Mouse (Mus musculus) heart, embryonic 16.5 days (tissue): ENCODE data around the gene Ifna2. TPM values are rescaled to one million over a fixed set of nuclear protein-coding genes. Genes with fewer than 3 reads are reported as not detected.

Experiments used
- ATAC-seq: fragments of 200-750 bp; cut with Nextera tagmentation; replicated peaks from 2 replicates; pipeline ENCODE4 v1.8.0; 2017; ENCODE audit warnings: moderate number of reproducible peaks; ENCODE audit not compliant: insufficient read depth, low FRiP score; ENCODE audit errors: extremely low read depth
- H3K27ac ChIP-seq: fragments of 300-500 bp; sonication (generic); 2 replicates; pipeline ENCODE4 v1.5.1; 2014; ENCODE audit warnings: mild to moderate bottlenecking, low read length, control low read depth, moderate library complexity
- H3K27me3 ChIP-seq: fragments of 300-500 bp; sonication (generic); 2 replicates; pipeline ENCODE4 v1.6.1; 2014; ENCODE audit warnings: low read length, mixed read lengths; ENCODE audit not compliant: control insufficient read depth, insufficient read depth
- H3K36me3 ChIP-seq: fragments of 300-500 bp; sonication (generic); 2 replicates; pipeline ENCODE4 v1.6.1; 2014; ENCODE audit not compliant: control insufficient read depth, insufficient read depth
- H3K4me1 ChIP-seq: fragments of 300-500 bp; sonication (generic); 2 replicates; pipeline ENCODE4 v1.6.1; 2014; ENCODE audit warnings: low read length, mixed read lengths; ENCODE audit not compliant: control insufficient read depth, insufficient read depth
- H3K4me2 ChIP-seq: fragments of 300-500 bp; sonication (generic); 2 replicates; pipeline ENCODE4 v1.6.1; 2014; ENCODE audit warnings: low read depth, mild to moderate bottlenecking, control low read depth, low read length
- H3K4me3 ChIP-seq: fragments of 300-500 bp; sonication (generic); 2 replicates; pipeline ENCODE4 v1.5.1; 2014; ENCODE audit warnings: mild to moderate bottlenecking, control low read depth, low read length
- H3K9ac ChIP-seq: fragments of 300-500 bp; sonication (generic); 2 replicates; pipeline ENCODE4 v1.6.1; 2014; ENCODE audit warnings: low read length, control low read depth
- H3K9me3 ChIP-seq: fragments of 300-500 bp; sonication (generic); replicated peaks from 2 replicates; pipeline ENCODE4 v1.6.1; 2016; ENCODE audit warnings: low read length; ENCODE audit not compliant: control insufficient read depth
- WGBS: fragments of 180-500 bp; shearing (Covaris S2); extraction: QIAGEN DNeasy Blood & Tissue Kit; methylation state at CpG from one replicate; pipeline ENCODE4 v1.1.7; 2014; 5-methylcytosine and 5-hydroxymethylcytosine counted together
- polyA plus RNA-seq: library from polyadenylated mRNA; unstranded; fragments of >200 nt; fragmentation: Nextera tagmentation; extraction: Ambion mirVana; gene quantifications from 2 replicates; pipeline ENCODE4 v1.2.1, GENCODE M21; 2015

The Ifna2 gene
- polyA plus RNA-seq, 1 experiment from 2014 or later = not detected

- no peaks in the 10 kb centered on the region for H3K4me1 ChIP-seq
- no peak within 1 kb of the TSS for H3K27ac ChIP-seq
- H3K4me3 ChIP-seq = no peak within 1 kb of the TSS
- no peaks in the 10 kb centered on the region for H3K9me3 ChIP-seq
- no peak within 1 kb of the TSS for H3K9ac ChIP-seq
- H3K4me2 ChIP-seq = no peak within 1 kb of the TSS
- no peak for ATAC-seq
- 56% methylated on average over 2 of the region's 2 CpGs for WGBS
- H3K36me3 ChIP-seq = no peaks in the 10 kb centered on the region
- 0 out of 2 replicates have a peak, but pooled peaks cover 1% of the 10 kb centered on the region for H3K27me3 ChIP-seq
Observed at GRCm38 (mm10) chr4:88691259-88691658, 7.5 kb upstream of the Ifna2 start, which contains the start of gene Ifnab. Gene Ifnab (minus strand): TSS chr4:88691359.

- 39% methylated on average over 3 of the region's 3 CpGs for WGBS
- H3K4me3 ChIP-seq = no peak overlapping the region
- H3K4me2 ChIP-seq = no peak overlapping the region
- H3K27ac ChIP-seq = no peak overlapping the region
- no peaks in the 10 kb centered on the region for H3K4me1 ChIP-seq
- no peaks in the 10 kb centered on the region for H3K27me3 ChIP-seq
- ATAC-seq = no peak
- no peaks in the 10 kb centered on the region for H3K36me3 ChIP-seq
- no peaks in the 10 kb centered on the region for H3K9me3 ChIP-seq
- no peak overlapping the region for H3K9ac ChIP-seq
Observed at GRCm38 (mm10) chr4:88681353-88681752, 2.4 kb downstream of the Ifna2 start.

- Histone ChIP-seq H3K4me3 (no peak overlapping the region), H3K27ac (no peak overlapping the region), H3K36me3 (no peaks in the 10 kb centered on the region), H3K4me1 (no peaks in the 10 kb centered on the region), H3K9me3 (no peaks in the 10 kb centered on the region), H3K4me2 (no peak overlapping the region), H3K27me3 (no peaks in the 10 kb centered on the region), H3K9ac (no peak overlapping the region)
- 38% methylated on average over 8 of the region's 8 CpGs for WGBS
- ATAC-seq = no peak
Observed at GRCm38 (mm10) chr4:88680362-88680761, 3.4 kb downstream of the Ifna2 start.

DNA sequence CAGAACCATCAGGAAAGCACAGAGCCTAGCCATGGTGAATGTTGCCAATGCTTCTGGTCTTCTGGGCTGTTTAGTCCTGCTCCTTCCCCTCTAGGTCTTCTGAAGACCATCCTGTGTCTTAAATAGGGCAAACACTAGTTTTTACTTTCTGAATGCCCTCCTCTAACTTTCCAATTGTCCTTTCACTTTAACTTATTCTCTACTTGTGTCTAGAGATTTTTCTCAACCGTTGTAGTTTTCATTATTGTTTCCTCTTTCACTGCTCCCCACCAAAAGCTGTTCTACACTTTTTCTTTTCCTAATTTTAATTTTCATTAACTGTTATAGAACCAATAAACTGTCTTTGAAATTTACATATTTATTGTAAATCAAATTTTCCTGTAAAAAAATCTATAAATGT is 6.9 kb downstream of the Ifna2 start, which contains the start of gene Ifna16:
Gene Ifna16 (minus strand): TSS at position 101 of the 400 bp plus-strand sequence.
- ATAC-seq = no peak
- Histone ChIP-seq H3K4me3 (no peak within 1 kb of the TSS), H3K4me2 (no peak within 1 kb of the TSS), H3K9me3 (no peaks in the 10 kb centered on the region), H3K9ac (no peak within 1 kb of the TSS), H3K36me3 (no peaks in the 10 kb centered on the region), H3K4me1 (no peaks in the 10 kb centered on the region), H3K27me3 (no peaks in the 10 kb centered on the region), H3K27ac (no peak within 1 kb of the TSS)
- 74% methylated on average over 1 of the region's 1 CpGs for WGBS

GRCm38 (mm10) chr4:88655461-88655860 is 28.3 kb downstream of the Ifna2 start:
- no peak for ATAC-seq

DNA sequence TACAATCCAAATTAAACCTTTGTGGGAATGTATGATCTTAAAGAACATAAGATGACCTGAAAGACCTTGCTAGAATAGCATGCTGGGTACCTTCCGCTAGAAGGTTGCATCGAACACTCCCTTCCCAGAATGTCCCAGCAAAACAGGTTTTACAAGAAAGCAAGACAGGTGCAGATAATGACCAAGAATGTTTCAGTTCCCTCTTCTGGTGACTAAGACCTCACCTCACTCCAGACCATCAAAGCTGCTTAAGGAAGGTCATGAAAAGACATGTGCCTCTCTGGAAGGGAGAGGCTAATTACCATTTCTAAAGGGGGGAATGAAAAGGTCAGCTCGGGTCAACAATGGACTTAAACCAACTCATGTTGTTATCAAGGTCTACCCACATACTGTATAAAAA is 30.1 kb downstream of the Ifna2 start:
- H3K27ac ChIP-seq = no peak overlapping the region
- H3K4me2 ChIP-seq = no peak overlapping the region
- no peak for ATAC-seq
- no peak overlapping the region for H3K4me3 ChIP-seq
- no peaks in the 10 kb centered on the region for H3K9me3 ChIP-seq
- no peak overlapping the region for H3K9ac ChIP-seq
- no peaks in the 10 kb centered on the region for H3K4me1 ChIP-seq
- no peaks in the 10 kb centered on the region for H3K27me3 ChIP-seq
- WGBS = 79% methylated on average over 3 of the region's 3 CpGs
- no peaks in the 10 kb centered on the region for H3K36me3 ChIP-seq

More at GRCm38 (mm10) chr4:88655461-88655860, 28.3 kb downstream of the Ifna2 start:
- no peaks in the 10 kb centered on the region for H3K27me3 ChIP-seq
- no peak overlapping the region for H3K27ac ChIP-seq
- H3K36me3 ChIP-seq = no peaks in the 10 kb centered on the region
- no peaks in the 10 kb centered on the region for H3K9me3 ChIP-seq
- no peak overlapping the region for H3K4me3 ChIP-seq
- no peak overlapping the region for H3K9ac ChIP-seq
- no peaks in the 10 kb centered on the region for H3K4me1 ChIP-seq
- no peak overlapping the region for H3K4me2 ChIP-seq
- WGBS = 25% methylated on average over 1 of the region's 1 CpGs

- H3K9me3 ChIP-seq = no peaks in the 10 kb centered on the region
- no peaks in the 10 kb centered on the region for H3K27me3 ChIP-seq
- H3K4me1 ChIP-seq = no peaks in the 10 kb centered on the region
- WGBS = 61% methylated on average over 2 of the region's 2 CpGs
- no peak within 1 kb of the TSS for H3K9ac ChIP-seq
- H3K27ac ChIP-seq = no peak within 1 kb of the TSS
- H3K36me3 ChIP-seq = no peaks in the 10 kb centered on the region
- H3K4me2 ChIP-seq = no peak within 1 kb of the TSS
- ATAC-seq = no peak
- H3K4me3 ChIP-seq = no peak within 1 kb of the TSS
Observed at GRCm38 (mm10) chr4:88644359-88644758, 39.4 kb downstream of the Ifna2 start, which contains the start of gene Ifna13. Gene Ifna13 (minus strand): TSS chr4:88644459.

- Histone ChIP-seq H3K4me3 (no peak overlapping the region), H3K27me3 (no peaks in the 10 kb centered on the region), H3K9me3 (no peaks in the 10 kb centered on the region), H3K9ac (no peak overlapping the region), H3K4me1 (no peaks in the 10 kb centered on the region), H3K4me2 (no peak overlapping the region), H3K36me3 (no peaks in the 10 kb centered on the region), H3K27ac (no peak overlapping the region)
- ATAC-seq = no peak
- WGBS = 39% methylated on average over 2 of the region's 2 CpGs
Observed at GRCm38 (mm10) chr4:88642526-88642925, 41.2 kb downstream of the Ifna2 start.

DNA sequence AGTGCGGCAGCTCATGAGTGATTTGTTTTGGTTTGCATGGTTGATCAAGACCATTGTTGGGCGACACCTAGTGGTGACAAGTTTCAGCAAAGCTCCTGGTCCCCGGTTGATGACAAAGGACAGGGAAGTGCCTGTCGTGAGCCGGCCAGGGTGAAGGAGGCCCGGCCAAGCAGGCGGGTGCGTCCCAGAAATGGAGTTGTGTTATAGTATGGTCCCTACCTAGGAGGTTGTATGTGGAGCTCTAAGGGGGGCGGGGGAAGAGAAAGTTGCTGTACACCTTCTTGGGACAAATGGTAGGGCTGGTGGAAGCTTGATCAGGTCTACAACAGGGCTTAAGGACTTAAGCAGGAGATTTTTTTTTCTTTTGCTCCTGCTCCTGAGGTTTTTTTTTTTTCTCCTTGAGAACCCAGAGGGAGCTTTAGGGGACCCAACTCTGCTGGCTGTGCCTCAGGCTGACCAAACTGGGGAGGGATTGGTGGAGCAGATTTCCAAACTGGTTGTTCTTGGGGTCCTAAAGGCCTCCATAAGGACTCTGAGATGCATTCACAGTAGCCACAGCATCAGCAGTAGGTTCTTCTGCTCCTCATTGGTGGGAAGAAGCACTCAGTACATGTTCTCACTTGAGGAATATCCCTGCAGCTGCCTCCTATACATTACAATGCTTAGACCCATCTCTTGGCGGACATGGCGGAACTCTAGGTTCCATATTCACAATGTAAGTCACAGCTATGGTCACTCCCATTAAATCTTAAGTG is 42.5 kb downstream of the Ifna2 start:
- Histone ChIP-seq H3K9ac (peak overlapping the region; percentile 59), H3K27ac (no peak overlapping the region), H3K36me3 (no peaks in the 10 kb centered on the region), H3K4me2 (peak overlapping the region; percentile 61), H3K27me3 (no peaks in the 10 kb centered on the region), H3K9me3 (no peaks in the 10 kb centered on the region), H3K4me3 (peak overlapping the region; percentile 58), H3K4me1 (no peaks in the 10 kb centered on the region)
- 19% methylated on average over 11 of the region's 11 CpGs for WGBS
- ATAC-seq = peak; percentile 89
